Mouse (Mus musculus): ENCODE data around the gene Tekt2. TPM values are rescaled to one million over a fixed set of nuclear protein-coding genes. Genes with fewer than 3 reads are reported as not detected.

Gene Tekt2
- polyA plus RNA-seq, 1 experiment from 2014 or later = 3.4 TPM

DNA sequence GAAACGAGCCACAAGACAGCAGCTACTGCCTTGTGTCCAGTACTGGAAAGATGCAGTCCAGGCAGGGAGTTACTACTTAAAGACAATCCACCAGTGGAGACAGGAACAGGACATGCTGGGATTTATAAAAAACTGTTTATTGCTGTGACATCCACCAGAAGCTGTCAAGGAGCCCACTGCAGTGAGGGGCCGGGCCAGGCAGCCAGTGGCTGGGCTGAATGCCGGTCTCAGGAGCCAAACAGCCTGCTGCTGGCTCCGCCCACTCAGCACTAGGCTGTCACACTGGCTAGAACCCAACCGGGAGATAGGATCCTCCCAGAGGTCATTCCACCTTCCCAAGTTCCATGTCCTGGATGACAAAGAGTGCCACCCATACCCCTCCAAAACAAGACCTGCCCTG lies 9.6 kb downstream of the Tekt2 start:
- no peaks in the 10 kb centered on the region for H3K9me3 ChIP-seq (replicated peaks; ENCODE audit: control insufficient read depth, low read length)
- no peak overlapping the region for H3K9ac ChIP-seq (replicated peaks; ENCODE audit: low read length)
- peaks cover 18% of the 10 kb centered on the region for H3K36me3 ChIP-seq (replicated peaks; ENCODE audit: control insufficient read depth, insufficient read depth, low read depth, low read length)
- DNase-seq (ENCODE audit: low spot score) = no peak
- ATAC-seq (replicated peaks; ENCODE audit: insufficient number of reproducible peaks, low FRiP score, low TSS enrichment, low read depth) = no peak
- no peak overlapping the region for H3K27ac ChIP-seq (replicated peaks; ENCODE audit: low read depth, low read length)
- no peak overlapping the region for H3K4me2 ChIP-seq (ENCODE audit: low read depth, low read length)
- H3K4me1 ChIP-seq (ENCODE audit: control insufficient read depth, insufficient read depth, low read length) = peaks cover 11% of the 10 kb centered on the region
- no peaks in the 10 kb centered on the region for H3K27me3 ChIP-seq (ENCODE audit: control insufficient read depth, insufficient read depth, low read length)
- no peak overlapping the region for H3K4me3 ChIP-seq (ENCODE audit: low read depth, low read length)
- 48% methylated on average over 5 of the region's 5 CpGs for WGBS

GRCm38 (mm10) chr4:126314393-126314792 lies 11.1 kb downstream of the Tekt2 start:
- Histone ChIP-seq H3K4me2 (ENCODE audit: low read depth, low read length) (no peak overlapping the region), H3K4me3 (ENCODE audit: low read depth, low read length) (no peak overlapping the region), H3K4me1 (ENCODE audit: control insufficient read depth, insufficient read depth, low read length) (peaks cover 11% of the 10 kb centered on the region), H3K9me3 (replicated peaks; ENCODE audit: control insufficient read depth, low read length) (no peaks in the 10 kb centered on the region), H3K27me3 (ENCODE audit: control insufficient read depth, insufficient read depth, low read length) (no peaks in the 10 kb centered on the region), H3K36me3 (replicated peaks; ENCODE audit: control insufficient read depth, insufficient read depth, low read depth, low read length) (peaks cover 18% of the 10 kb centered on the region), H3K9ac (replicated peaks; ENCODE audit: low read length) (no peak overlapping the region), H3K27ac (replicated peaks; ENCODE audit: low read depth, low read length) (peak overlapping the region; percentile 56; the same call in 1 of the 2 replicates)
- ATAC-seq (replicated peaks; ENCODE audit: insufficient number of reproducible peaks, low FRiP score, low TSS enrichment, low read depth) (no peak; the same call in 1 of the 2 replicates), DNase-seq (ENCODE audit: low spot score) (peak; percentile 87)
- 23% methylated on average over 10 of the region's 10 CpGs for WGBS

- H3K9me3 ChIP-seq (replicated peaks; ENCODE audit: control insufficient read depth, low read length) = no peaks in the 10 kb centered on the region
- 20% methylated on average over 5 of the region's 5 CpGs for WGBS
- H3K9ac ChIP-seq (replicated peaks; ENCODE audit: low read length) = peak overlapping the region; percentile 4; the same call in 1 of the 2 replicates
- ATAC-seq (replicated peaks; ENCODE audit: insufficient number of reproducible peaks, low FRiP score, low TSS enrichment, low read depth) (no peak), DNase-seq (ENCODE audit: low spot score) (no peak)
- H3K4me1 ChIP-seq (ENCODE audit: control insufficient read depth, insufficient read depth, low read length) = peaks cover 11% of the 10 kb centered on the region
- peaks cover 16% of the 10 kb centered on the region for H3K36me3 ChIP-seq (replicated peaks; ENCODE audit: control insufficient read depth, insufficient read depth, low read depth, low read length)
- H3K27me3 ChIP-seq (ENCODE audit: control insufficient read depth, insufficient read depth, low read length) = no peaks in the 10 kb centered on the region
- no peak overlapping the region for H3K4me3 ChIP-seq (ENCODE audit: low read depth, low read length)
- peak overlapping the region; percentile 67 for H3K27ac ChIP-seq (replicated peaks; ENCODE audit: low read depth, low read length)
- H3K4me2 ChIP-seq (ENCODE audit: low read depth, low read length) = no peak overlapping the region
Measured at GRCm38 (mm10) chr4:126313202-126313601, 12.3 kb downstream of the Tekt2 start.

DNA sequence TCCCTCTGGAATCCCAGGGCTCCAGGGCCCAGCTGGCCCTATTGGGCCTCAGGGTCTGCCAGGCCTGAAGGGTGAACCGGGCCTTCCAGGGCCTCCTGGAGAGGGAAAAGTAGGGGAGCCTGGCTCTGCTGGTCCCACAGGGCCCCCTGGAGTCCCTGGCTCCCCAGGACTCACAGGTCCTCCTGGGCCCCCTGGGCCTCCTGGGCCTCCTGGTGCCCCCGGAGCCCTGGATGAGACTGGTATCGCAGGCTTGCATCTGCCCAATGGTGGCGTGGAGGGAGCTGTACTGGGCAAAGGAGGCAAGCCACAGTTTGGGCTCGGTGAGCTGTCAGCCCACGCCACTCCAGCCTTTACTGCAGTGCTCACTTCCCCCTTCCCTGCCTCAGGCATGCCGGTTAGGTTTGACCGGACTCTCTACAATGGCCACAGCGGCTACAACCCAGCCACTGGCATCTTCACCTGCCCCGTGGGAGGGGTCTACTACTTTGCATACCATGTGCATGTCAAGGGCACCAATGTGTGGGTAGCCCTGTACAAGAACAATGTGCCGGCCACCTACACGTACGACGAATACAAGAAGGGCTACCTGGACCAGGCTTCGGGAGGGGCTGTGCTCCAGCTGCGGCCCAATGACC lies 13.8 kb downstream of the Tekt2 start:
- Histone ChIP-seq H3K9me3 (replicated peaks; ENCODE audit: control insufficient read depth, low read length) (no peaks in the 10 kb centered on the region), H3K36me3 (replicated peaks; ENCODE audit: control insufficient read depth, insufficient read depth, low read depth, low read length) (peaks cover 7% of the 10 kb centered on the region; the same call in 1 of the 2 replicates), H3K4me2 (ENCODE audit: low read depth, low read length) (no peak overlapping the region), H3K9ac (replicated peaks; ENCODE audit: low read length) (no peak overlapping the region), H3K27ac (replicated peaks; ENCODE audit: low read depth, low read length) (no peak overlapping the region), H3K27me3 (ENCODE audit: control insufficient read depth, insufficient read depth, low read length) (no peaks in the 10 kb centered on the region), H3K4me1 (ENCODE audit: control insufficient read depth, insufficient read depth, low read length) (peaks cover 11% of the 10 kb centered on the region), H3K4me3 (ENCODE audit: low read depth, low read length) (no peak overlapping the region)
- ATAC-seq (replicated peaks; ENCODE audit: insufficient number of reproducible peaks, low FRiP score, low TSS enrichment, low read depth) (no peak), DNase-seq (ENCODE audit: low spot score) (no peak)
- 89% methylated on average over 14 of the region's 16 CpGs for WGBS

GRCm38 (mm10) chr4:126310344-126310743 lies 15.1 kb downstream of the Tekt2 start:
- H3K27ac ChIP-seq (replicated peaks; ENCODE audit: low read depth, low read length) = no peak overlapping the region
- WGBS = 77% methylated on average over 7 of the region's 7 CpGs
- H3K9me3 ChIP-seq (replicated peaks; ENCODE audit: control insufficient read depth, low read length) = 0 out of 2 replicates have a peak, but pooled peaks cover 2% of the 10 kb centered on the region
- H3K36me3 ChIP-seq (replicated peaks; ENCODE audit: control insufficient read depth, insufficient read depth, low read depth, low read length) = no peaks in the 10 kb centered on the region
- ATAC-seq (replicated peaks; ENCODE audit: insufficient number of reproducible peaks, low FRiP score, low TSS enrichment, low read depth) (no peak), DNase-seq (ENCODE audit: low spot score) (no peak)
- H3K4me2 ChIP-seq (ENCODE audit: low read depth, low read length) = no peak overlapping the region
- peak overlapping the region; percentile 1; the same call in 1 of the 2 replicates for H3K9ac ChIP-seq (replicated peaks; ENCODE audit: low read length)
- no peak overlapping the region for H3K4me3 ChIP-seq (ENCODE audit: low read depth, low read length)
- H3K4me1 ChIP-seq (ENCODE audit: control insufficient read depth, insufficient read depth, low read length) = peaks cover 11% of the 10 kb centered on the region
- no peaks in the 10 kb centered on the region for H3K27me3 ChIP-seq (ENCODE audit: control insufficient read depth, insufficient read depth, low read length)

DNA sequence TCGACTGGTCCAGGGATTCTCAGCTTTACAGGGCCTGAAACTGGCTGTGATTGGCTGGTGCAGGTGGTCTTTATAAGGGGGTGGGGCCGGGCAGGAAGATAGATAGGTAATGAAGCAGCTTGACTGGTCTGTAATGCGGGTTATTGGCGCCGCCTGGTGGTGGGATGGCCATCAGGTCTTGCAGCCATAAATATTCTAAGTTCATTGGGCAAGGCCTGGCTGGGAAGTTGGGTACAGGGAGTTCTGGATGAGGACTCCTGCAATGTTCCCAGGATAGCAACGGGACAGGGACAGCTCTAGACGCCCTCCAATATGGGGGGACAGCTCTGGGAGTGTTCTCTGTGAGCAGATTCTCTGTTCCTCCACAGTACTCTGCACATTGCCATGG lies 15.6 kb downstream of the Tekt2 start:
- peak; percentile 95 for DNase-seq (ENCODE audit: low spot score)
- H3K36me3 ChIP-seq (replicated peaks; ENCODE audit: control insufficient read depth, insufficient read depth, low read depth, low read length) = no peaks in the 10 kb centered on the region
- WGBS = 0% methylated on average over 7 of the region's 7 CpGs
- H3K9me3 ChIP-seq (replicated peaks; ENCODE audit: control insufficient read depth, low read length) = 0 out of 2 replicates have a peak, but pooled peaks cover 2% of the 10 kb centered on the region
- H3K9ac ChIP-seq (replicated peaks; ENCODE audit: low read length) = no peak overlapping the region
- peaks cover 11% of the 10 kb centered on the region for H3K4me1 ChIP-seq (ENCODE audit: control insufficient read depth, insufficient read depth, low read length)
- no peak overlapping the region for H3K27ac ChIP-seq (replicated peaks; ENCODE audit: low read depth, low read length)
- peak overlapping the region; percentile 19 for H3K4me2 ChIP-seq (ENCODE audit: low read depth, low read length)
- ATAC-seq (replicated peaks; ENCODE audit: insufficient number of reproducible peaks, low FRiP score, low TSS enrichment, low read depth) = peak; percentile 57; the same call in 1 of the 2 replicates
- H3K4me3 ChIP-seq (ENCODE audit: low read depth, low read length) = no peak overlapping the region
- H3K27me3 ChIP-seq (ENCODE audit: control insufficient read depth, insufficient read depth, low read length) = no peaks in the 10 kb centered on the region

DNA sequence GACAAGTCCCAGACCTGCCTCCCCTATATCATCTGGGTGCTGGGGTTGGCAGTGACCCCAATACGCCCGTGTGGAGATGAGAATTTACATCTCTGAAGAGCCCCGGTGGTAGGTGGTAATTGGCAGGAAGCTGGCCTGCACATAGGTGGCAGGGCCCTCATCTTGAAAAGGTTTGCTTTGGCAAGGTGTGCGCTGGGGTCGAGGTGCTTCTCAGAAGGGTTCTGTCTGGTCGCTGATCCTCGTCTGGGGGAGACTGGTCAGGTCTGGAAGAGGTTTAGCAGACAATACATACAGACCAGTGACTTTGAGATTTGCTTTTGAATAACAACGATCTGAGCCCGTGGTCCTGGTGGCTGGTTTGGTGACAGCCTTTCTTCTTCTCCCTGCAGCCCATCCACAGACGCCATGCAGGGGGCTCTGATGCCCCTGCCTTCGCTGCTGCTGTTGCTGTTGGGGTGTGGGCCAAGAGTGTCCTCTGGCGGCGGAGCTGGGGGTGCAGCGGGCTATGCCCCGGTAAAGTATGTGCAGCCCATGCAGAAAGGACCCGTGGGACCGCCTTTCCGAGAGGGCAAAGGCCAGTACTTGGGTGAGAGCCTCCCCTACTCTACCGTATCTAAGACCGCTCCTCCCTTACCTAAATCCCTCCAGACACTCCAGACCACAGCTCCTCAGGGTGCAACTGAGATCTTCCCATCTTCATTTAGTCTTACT lies 16.1 kb downstream of the Tekt2 start:
- Histone ChIP-seq H3K27me3 (ENCODE audit: control insufficient read depth, insufficient read depth, low read length) (no peaks in the 10 kb centered on the region), H3K9me3 (replicated peaks; ENCODE audit: control insufficient read depth, low read length) (0 out of 2 replicates have a peak, but pooled peaks cover 2% of the 10 kb centered on the region), H3K9ac (replicated peaks; ENCODE audit: low read length) (peak overlapping the region; percentile 26; the same call in 1 of the 2 replicates), H3K4me2 (ENCODE audit: low read depth, low read length) (peak overlapping the region; percentile 19), H3K4me3 (ENCODE audit: low read depth, low read length) (no peak overlapping the region), H3K36me3 (replicated peaks; ENCODE audit: control insufficient read depth, insufficient read depth, low read depth, low read length) (no peaks in the 10 kb centered on the region), H3K4me1 (ENCODE audit: control insufficient read depth, insufficient read depth, low read length) (peaks cover 7% of the 10 kb centered on the region), H3K27ac (replicated peaks; ENCODE audit: low read depth, low read length) (no peak overlapping the region)
- 17% methylated on average over 20 of the region's 20 CpGs for WGBS
- ATAC-seq (replicated peaks; ENCODE audit: insufficient number of reproducible peaks, low FRiP score, low TSS enrichment, low read depth) (peak; percentile 58), DNase-seq (ENCODE audit: low spot score) (no peak)

DNA sequence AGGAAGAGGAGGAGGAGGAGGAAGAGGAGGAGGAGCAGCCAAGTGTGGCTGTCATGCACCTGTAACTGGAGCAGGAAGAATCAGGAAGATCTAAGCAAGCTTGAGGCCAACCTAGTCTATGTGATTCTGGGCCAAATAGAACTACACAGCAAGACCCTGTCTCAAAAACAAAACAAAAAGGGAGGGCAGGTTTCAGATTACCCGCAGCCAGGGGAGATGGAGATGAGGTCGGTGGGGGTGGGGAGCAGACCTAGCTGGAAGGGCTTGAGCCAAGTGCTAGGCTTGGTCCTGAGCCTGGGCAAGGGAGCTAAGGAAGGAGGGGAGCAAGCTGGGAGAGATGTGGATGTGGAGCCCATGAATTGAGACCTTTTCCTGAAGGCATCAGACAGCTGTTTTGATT lies 18.7 kb downstream of the Tekt2 start:
- Histone ChIP-seq H3K36me3 (replicated peaks; ENCODE audit: control insufficient read depth, insufficient read depth, low read depth, low read length) (no peaks in the 10 kb centered on the region), H3K27me3 (ENCODE audit: control insufficient read depth, insufficient read depth, low read length) (peaks cover 3% of the 10 kb centered on the region; the same call in 1 of the 2 replicates), H3K4me3 (ENCODE audit: low read depth, low read length) (no peak overlapping the region), H3K9me3 (replicated peaks; ENCODE audit: control insufficient read depth, low read length) (0 out of 2 replicates have a peak, but pooled peaks cover 2% of the 10 kb centered on the region), H3K4me1 (ENCODE audit: control insufficient read depth, insufficient read depth, low read length) (peaks cover 4% of the 10 kb centered on the region; the same call in 1 of the 2 replicates), H3K4me2 (ENCODE audit: low read depth, low read length) (no peak overlapping the region), H3K9ac (replicated peaks; ENCODE audit: low read length) (no peak overlapping the region), H3K27ac (replicated peaks; ENCODE audit: low read depth, low read length) (no peak overlapping the region)
- WGBS = 13% methylated on average over 2 of the region's 2 CpGs
- DNase-seq (ENCODE audit: low spot score) (no peak), ATAC-seq (replicated peaks; ENCODE audit: insufficient number of reproducible peaks, low FRiP score, low TSS enrichment, low read depth) (no peak)
